Mouse (Mus musculus) forebrain, embryonic 12.5 days (tissue): Measurements from ENCODE around the gene Tgfbr3. TPM values are rescaled to one million over a fixed set of nuclear protein-coding genes. Genes with fewer than 3 reads are reported as not detected.

Experiments used
- ATAC-seq: fragments of 200-750 bp; cut with Nextera tagmentation; 2 replicates; pipeline ENCODE4 v1.8.0; 2017; ENCODE audit warnings: moderate TSS enrichment; ENCODE audit not compliant: low FRiP score
- H3K27ac ChIP-seq: fragments of 300-500 bp; sonication (generic); 2 replicates; pipeline ENCODE4 v1.5.1; 2016; ENCODE audit warnings: mild to moderate bottlenecking
- H3K27me3 ChIP-seq: fragments of 300-500 bp; sonication (generic); 2 replicates; pipeline ENCODE4 v1.6.1; 2016; ENCODE audit warnings: mild to moderate bottlenecking
- H3K36me3 ChIP-seq: fragments of 300-500 bp; sonication (generic); replicated peaks from 2 replicates; pipeline ENCODE4 v1.6.1; 2016; ENCODE audit warnings: mild to moderate bottlenecking
- H3K4me1 ChIP-seq: fragments of 300-500 bp; sonication (generic); 2 replicates; pipeline ENCODE4 v1.6.1; 2016
- H3K4me2 ChIP-seq: fragments of 300-500 bp; sonication (generic); 2 replicates; pipeline ENCODE4 v1.6.1; 2016; ENCODE audit warnings: mild to moderate bottlenecking, moderate library complexity
- H3K4me3 ChIP-seq: fragments of 300-500 bp; sonication (generic); replicated peaks from 2 replicates; pipeline ENCODE4 v1.5.1; 2016; ENCODE audit warnings: mild to moderate bottlenecking
- H3K9ac ChIP-seq: fragments of 300-500 bp; sonication (generic); 2 replicates; pipeline ENCODE4 v1.6.1; 2016; ENCODE audit warnings: mild to moderate bottlenecking
- H3K9me3 ChIP-seq: fragments of 300-500 bp; sonication (generic); 2 replicates; pipeline ENCODE4 v1.6.1; 2016
- WGBS: fragments of 180-500 bp; shearing (Covaris S2); methylation state at CpG from one replicate; pipeline ENCODE4 v1.1.7; 2016; 5-methylcytosine and 5-hydroxymethylcytosine counted together
- polyA plus RNA-seq: library from polyadenylated mRNA; unstranded; fragments of >200 nt; fragmentation: Nextera tagmentation; extraction: Ambion mirVana; gene quantifications from 2 replicates; pipeline ENCODE4 v1.2.1, GENCODE M21; 2016

Tgfbr3 gene
- polyA plus RNA-seq, 1 experiment from 2014 or later, result 5.7 TPM

DNA sequence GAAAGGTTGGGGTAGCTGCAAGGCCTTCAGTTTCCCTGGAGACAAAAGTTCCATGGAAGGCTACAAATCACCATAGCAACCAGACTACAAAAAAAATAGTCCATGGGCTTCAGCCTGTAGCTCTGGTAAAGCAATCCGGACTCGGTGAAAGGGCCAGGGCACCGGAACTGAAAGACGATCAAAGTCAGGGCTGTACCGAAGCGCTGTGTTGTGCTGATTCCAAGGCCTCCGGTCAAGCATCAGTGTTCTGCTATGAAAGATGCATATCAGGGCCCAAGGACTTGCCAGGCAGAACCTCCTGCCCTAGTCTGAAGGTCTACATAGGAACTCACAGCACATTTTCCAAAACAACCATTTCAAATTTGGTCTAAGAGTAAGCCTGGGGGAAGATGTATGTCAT is 97.1 kb downstream of the Tgfbr3 start:
- no peak overlapping the region for H3K4me2 ChIP-seq
- ATAC-seq, result no peak
- no peak overlapping the region for H3K9ac ChIP-seq
- WGBS, result 83% methylated on average over 7 of the region's 7 CpGs
- no peaks in the 10 kb centered on the region for H3K9me3 ChIP-seq
- no peak overlapping the region for H3K27ac ChIP-seq
- no peaks in the 10 kb centered on the region for H3K36me3 ChIP-seq
- peaks cover 4% of the 10 kb centered on the region; the same call in 1 of the 2 replicates for H3K4me1 ChIP-seq
- no peaks in the 10 kb centered on the region for H3K27me3 ChIP-seq
- H3K4me3 ChIP-seq, result no peak overlapping the region

DNA sequence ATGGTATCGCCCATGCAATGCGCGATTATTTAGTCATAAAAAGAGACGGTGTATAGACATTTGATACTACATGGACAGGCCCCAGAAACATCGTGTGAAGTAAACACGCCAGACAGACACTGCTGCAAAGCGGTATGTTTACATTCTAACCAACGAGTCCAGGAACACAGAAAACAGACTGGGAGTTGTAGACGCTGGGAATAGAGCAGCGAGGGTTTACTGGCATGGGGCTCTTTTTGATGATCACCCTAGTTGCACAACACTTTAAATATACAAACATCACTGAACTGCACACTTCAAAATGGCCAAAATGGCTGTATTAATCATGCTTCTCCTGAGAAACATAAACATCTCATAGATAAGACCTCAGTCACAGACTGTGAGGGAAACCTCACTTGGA is 100.9 kb downstream of the Tgfbr3 start:
- Histone ChIP-seq H3K9ac (no peak overlapping the region), H3K36me3 (no peaks in the 10 kb centered on the region), H3K4me1 (peaks cover 4% of the 10 kb centered on the region; the same call in 1 of the 2 replicates), H3K4me3 (no peak overlapping the region), H3K27me3 (no peaks in the 10 kb centered on the region), H3K27ac (no peak overlapping the region), H3K9me3 (no peaks in the 10 kb centered on the region), H3K4me2 (no peak overlapping the region)
- ATAC-seq, result no peak
- WGBS, result 89% methylated on average over 10 of the region's 10 CpGs

DNA sequence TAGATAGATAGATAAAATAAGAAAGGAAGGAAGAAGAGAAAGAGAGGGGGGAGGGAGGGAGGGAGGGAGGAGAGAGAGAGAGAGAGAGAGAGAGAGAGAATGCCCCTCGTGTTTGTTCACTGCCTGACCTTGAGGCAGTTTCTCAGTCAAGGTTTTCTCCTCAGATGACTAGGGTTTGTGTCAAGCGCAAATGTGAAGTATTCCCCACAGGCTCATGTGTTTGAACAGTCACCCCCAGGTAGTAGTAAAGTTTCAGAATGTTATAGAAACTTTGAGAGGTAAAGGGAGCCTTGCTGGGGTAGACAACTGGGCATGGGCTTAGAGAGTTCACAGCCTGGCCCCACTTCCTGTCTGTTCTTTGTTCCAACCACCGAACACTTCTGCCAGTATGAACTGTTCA is 103.2 kb downstream of the Tgfbr3 start:
- Histone ChIP-seq H3K27me3 (no peaks in the 10 kb centered on the region), H3K9ac (no peak overlapping the region), H3K36me3 (no peaks in the 10 kb centered on the region), H3K27ac (no peak overlapping the region), H3K4me1 (no peaks in the 10 kb centered on the region), H3K4me3 (no peak overlapping the region), H3K4me2 (no peak overlapping the region), H3K9me3 (no peaks in the 10 kb centered on the region)
- WGBS, result 89% methylated on average over 3 of the region's 3 CpGs
- no peak for ATAC-seq

DNA sequence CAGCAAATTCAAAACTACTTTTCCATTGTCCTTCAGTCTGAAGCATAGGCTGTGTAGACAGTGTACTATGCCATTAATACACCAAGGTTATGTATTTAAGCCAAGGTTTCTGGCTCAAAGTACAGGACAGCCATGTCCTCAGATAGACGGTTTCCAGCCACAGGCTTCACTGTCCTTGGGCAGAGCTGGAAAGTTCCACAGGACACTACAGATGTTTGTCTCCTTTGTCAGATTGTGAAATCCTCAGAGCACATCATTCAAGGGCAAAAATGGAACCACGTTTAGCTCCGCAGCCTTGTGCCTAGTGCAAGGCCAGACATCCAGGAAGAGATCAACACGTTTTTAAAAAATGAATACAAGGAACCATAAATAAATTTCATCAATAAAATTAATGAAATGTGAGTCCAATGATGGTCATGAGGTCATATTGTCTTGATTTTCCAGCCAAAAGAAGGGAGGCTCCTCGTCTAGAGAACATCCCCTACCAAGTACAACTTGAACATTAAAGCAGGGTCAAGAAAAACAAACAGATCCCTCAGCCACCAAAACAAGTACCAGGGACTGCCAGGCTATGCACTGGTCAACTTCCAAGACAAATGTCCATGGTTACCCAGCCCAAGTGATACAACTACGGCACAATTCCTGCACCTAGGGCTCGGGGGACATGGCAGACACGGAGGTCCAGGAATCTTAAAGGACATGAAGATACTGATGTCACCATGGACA is 105.1 kb downstream of the Tgfbr3 start:
- 92% methylated on average over 8 of the region's 8 CpGs for WGBS
- no peak overlapping the region for H3K4me3 ChIP-seq
- H3K36me3 ChIP-seq, result no peaks in the 10 kb centered on the region
- no peaks in the 10 kb centered on the region for H3K9me3 ChIP-seq
- H3K9ac ChIP-seq, result no peak overlapping the region
- no peaks in the 10 kb centered on the region for H3K4me1 ChIP-seq
- H3K27me3 ChIP-seq, result no peaks in the 10 kb centered on the region
- ATAC-seq, result no peak
- H3K4me2 ChIP-seq, result no peak overlapping the region
- no peak overlapping the region for H3K27ac ChIP-seq

DNA sequence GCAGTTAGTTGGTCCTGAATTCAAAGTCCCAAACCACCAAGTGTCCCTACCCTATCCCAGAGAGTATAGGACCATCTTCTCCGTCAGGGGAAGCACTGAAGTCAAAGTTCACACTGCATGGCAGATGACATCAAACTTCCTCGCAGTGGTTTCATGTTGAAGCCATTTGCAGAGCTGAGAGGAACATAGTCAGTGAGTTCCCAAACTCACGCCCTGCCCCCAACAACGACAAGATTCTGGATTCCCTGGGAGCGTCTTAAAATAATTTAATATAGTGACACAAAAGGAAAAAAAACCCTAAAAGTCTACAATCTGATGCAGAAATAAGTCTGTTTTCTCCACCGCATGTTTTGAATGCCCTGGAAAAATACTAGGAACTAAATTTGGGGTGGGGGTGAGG is 105.9 kb downstream of the Tgfbr3 start:
- no peaks in the 10 kb centered on the region for H3K9me3 ChIP-seq
- ATAC-seq, result no peak
- WGBS, result 87% methylated on average over 6 of the region's 6 CpGs

DNA sequence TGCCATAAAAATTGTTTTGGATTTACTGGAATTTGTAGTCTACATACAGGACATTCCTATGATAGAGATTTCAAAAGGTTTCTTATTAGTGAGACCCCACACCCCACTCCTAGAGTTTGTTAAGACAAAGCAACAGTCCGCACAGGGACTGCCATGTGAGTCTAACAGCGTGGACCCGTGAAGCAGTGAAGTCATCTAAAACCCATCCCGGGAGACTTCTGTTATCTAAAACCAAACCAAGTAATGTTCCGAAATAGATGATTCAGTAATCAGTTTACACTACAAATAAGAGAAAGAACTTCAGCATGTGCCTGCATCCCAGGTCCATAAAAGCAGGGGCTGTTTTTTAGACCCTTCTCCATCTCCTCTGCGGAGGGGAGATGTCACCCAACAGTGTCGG is 106.7 kb downstream of the Tgfbr3 start:
- no peak overlapping the region for H3K27ac ChIP-seq
- H3K9ac ChIP-seq, result no peak overlapping the region
- H3K9me3 ChIP-seq, result no peaks in the 10 kb centered on the region
- H3K4me1 ChIP-seq, result peaks cover 2% of the 10 kb centered on the region; the same call in 1 of the 2 replicates
- no peaks in the 10 kb centered on the region for H3K36me3 ChIP-seq
- no peak overlapping the region for H3K4me2 ChIP-seq
- no peaks in the 10 kb centered on the region for H3K27me3 ChIP-seq
- H3K4me3 ChIP-seq, result no peak overlapping the region
- no peak for ATAC-seq
- WGBS, result 95% methylated on average over 7 of the region's 7 CpGs

More for the DNA sequence above, 105.9 kb downstream of the Tgfbr3 start:
- no peaks in the 10 kb centered on the region for H3K27me3 ChIP-seq
- H3K27ac ChIP-seq, result no peak overlapping the region
- H3K4me3 ChIP-seq, result no peak overlapping the region
- H3K9ac ChIP-seq, result no peak overlapping the region
- no peaks in the 10 kb centered on the region for H3K36me3 ChIP-seq
- H3K4me1 ChIP-seq, result no peaks in the 10 kb centered on the region
- H3K4me2 ChIP-seq, result no peak overlapping the region

DNA sequence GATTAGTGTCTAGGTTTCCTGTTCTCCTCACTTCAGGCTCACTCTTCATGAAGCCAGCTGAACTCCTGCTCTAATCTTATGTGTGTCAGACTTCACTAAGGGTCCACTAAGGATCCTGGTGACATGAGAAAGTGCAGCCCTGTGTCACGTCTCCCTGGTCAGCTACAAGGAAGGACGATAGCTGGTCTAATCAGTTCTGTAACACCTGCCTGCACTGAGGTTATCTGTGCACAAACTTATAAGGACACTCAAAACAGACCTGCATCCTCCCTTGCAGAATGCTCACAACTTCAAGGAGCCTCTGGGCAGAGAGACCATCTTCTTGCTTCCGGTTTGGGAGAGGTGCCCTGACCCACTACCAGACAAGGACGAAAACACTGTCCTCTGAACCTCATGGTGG is 107.6 kb downstream of the Tgfbr3 start:
- Histone ChIP-seq H3K4me1 (peaks cover 10% of the 10 kb centered on the region), H3K27ac (no peak overlapping the region), H3K9me3 (no peaks in the 10 kb centered on the region), H3K9ac (no peak overlapping the region), H3K4me2 (no peak overlapping the region), H3K4me3 (no peak overlapping the region), H3K27me3 (no peaks in the 10 kb centered on the region), H3K36me3 (no peaks in the 10 kb centered on the region)
- WGBS, result 87% methylated on average over 4 of the region's 4 CpGs
- no peak for ATAC-seq

DNA sequence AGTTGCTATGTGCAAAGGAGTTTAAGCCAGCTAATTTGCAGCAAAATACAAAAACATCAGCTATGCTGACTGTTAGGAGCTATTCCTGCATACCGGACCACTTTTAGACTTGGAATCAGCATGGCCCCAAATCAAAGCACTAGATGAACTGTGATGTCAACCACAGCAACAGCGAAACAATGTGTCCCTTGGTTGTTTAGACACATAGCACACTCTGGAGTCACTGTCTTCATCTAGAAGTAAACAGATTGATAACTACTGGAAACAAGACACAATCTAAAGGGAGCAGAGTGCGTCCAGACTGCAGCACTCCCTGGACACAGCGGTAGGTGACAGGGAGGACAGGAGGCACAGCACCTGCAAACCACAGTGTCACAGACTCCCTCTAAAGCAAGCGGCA is 110.2 kb downstream of the Tgfbr3 start:
- Histone ChIP-seq H3K4me2 (no peak overlapping the region), H3K4me3 (no peak overlapping the region), H3K27ac (no peak overlapping the region), H3K4me1 (peaks cover 12% of the 10 kb centered on the region), H3K9me3 (no peaks in the 10 kb centered on the region), H3K36me3 (no peaks in the 10 kb centered on the region), H3K9ac (no peak overlapping the region), H3K27me3 (no peaks in the 10 kb centered on the region)
- 90% methylated on average over 5 of the region's 5 CpGs for WGBS
- no peak for ATAC-seq

DNA sequence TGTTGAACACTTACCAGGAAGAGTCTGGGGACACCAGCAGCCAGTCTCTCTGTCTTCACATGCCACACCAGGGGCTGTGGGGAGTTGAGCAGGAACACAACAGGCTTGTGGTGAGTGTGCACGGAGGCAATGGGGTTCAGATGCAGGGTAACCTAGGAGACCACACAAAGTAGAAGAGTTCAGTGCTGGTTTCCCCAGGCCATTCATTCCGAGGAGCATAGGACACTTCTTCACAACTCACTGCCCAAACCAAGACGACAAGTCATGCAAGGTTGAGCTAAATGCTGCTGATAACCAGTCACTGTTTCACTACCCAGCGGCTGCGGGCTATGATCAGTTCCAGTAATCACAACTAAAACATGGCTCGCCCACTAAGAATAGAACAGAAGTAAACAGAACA is 111.6 kb downstream of the Tgfbr3 start:
- no peak overlapping the region for H3K9ac ChIP-seq
- peaks cover 12% of the 10 kb centered on the region for H3K4me1 ChIP-seq
- H3K4me2 ChIP-seq, result no peak overlapping the region
- H3K9me3 ChIP-seq, result no peaks in the 10 kb centered on the region
- WGBS, result 54% methylated on average over 6 of the region's 6 CpGs
- no peak overlapping the region for H3K4me3 ChIP-seq
- no peaks in the 10 kb centered on the region for H3K36me3 ChIP-seq
- H3K27ac ChIP-seq, result no peak overlapping the region
- no peaks in the 10 kb centered on the region for H3K27me3 ChIP-seq
- ATAC-seq, result no peak

DNA sequence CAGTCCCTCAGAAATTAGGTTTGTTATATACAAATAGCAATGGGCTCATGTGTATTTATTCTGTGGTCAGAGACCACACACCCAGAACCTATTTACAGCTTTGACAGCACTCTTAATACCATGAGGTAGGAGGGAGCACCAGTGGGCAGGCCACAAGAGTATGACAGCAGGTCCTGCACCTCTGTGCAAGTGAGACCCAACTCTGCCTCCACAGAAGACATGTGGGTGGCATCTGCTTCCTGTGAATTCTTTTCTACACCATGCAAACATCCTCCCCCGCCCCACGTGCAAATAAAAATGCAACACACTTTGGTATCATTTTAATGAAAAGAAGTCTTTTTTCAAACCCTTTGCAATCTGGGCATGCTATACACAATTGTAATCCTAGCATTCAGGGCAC is 112.2 kb downstream of the Tgfbr3 start:
- ATAC-seq, result no peak
- H3K4me2 ChIP-seq, result no peak overlapping the region
- H3K27ac ChIP-seq, result no peak overlapping the region
- H3K27me3 ChIP-seq, result no peaks in the 10 kb centered on the region
- no peaks in the 10 kb centered on the region for H3K9me3 ChIP-seq
- peaks cover 12% of the 10 kb centered on the region for H3K4me1 ChIP-seq
- H3K36me3 ChIP-seq, result no peaks in the 10 kb centered on the region
- H3K9ac ChIP-seq, result no peak overlapping the region
- WGBS, result 64% methylated on average over 2 of the region's 2 CpGs
- H3K4me3 ChIP-seq, result no peak overlapping the region

DNA sequence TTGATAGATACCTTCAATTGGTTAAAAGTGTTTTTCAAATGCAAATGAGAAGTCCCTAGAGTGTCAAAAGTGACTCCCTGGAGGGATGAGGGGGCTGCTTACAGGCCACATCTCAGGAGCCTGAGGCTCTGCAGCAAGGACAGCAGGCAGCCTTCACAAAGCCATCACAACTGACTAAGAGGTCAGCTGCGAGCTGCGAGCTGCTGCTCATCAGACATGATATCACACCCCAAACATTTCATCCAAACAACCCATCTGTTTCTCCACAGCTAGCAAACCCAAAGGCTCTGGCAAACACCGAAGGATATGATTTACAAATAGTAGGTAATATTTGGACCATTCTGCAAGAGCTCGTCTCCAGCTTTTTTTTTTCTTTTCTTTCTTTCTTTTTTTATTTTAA is 112.6 kb downstream of the Tgfbr3 start:
- Histone ChIP-seq H3K4me1 (peaks cover 12% of the 10 kb centered on the region), H3K4me3 (no peak overlapping the region), H3K9ac (no peak overlapping the region), H3K27ac (no peak overlapping the region), H3K36me3 (no peaks in the 10 kb centered on the region), H3K27me3 (peaks cover 1% of the 10 kb centered on the region; the same call in 1 of the 2 replicates), H3K9me3 (no peaks in the 10 kb centered on the region), H3K4me2 (no peak overlapping the region)
- 36% methylated on average over 4 of the region's 4 CpGs for WGBS
- no peak for ATAC-seq

DNA sequence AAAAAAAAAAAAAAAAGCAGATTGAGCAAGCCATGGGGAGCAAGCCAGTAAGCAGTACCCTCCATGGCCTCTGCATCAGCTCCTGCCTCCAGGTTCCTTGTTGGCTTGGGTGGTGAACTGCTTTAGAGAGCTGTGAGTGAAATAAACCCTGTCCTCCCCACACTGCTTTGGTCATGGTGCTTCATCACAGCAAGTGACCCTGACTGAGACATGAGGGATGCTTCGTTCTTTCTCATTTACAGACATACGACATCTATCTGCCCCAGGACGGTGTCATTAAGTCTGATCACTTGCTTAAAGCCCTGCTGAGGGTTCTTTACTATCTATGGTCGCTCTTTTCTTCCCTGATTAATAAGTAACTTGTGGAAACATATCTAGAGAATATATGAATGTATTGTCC is 113.2 kb downstream of the Tgfbr3 start:
- no peak overlapping the region for H3K27ac ChIP-seq
- no peak overlapping the region for H3K9ac ChIP-seq
- H3K4me1 ChIP-seq, result peaks cover 12% of the 10 kb centered on the region
- H3K9me3 ChIP-seq, result no peaks in the 10 kb centered on the region
- H3K27me3 ChIP-seq, result peaks cover 5% of the 10 kb centered on the region; the same call in 1 of the 2 replicates
- no peak overlapping the region for H3K4me3 ChIP-seq
- no peak for ATAC-seq
- no peak overlapping the region for H3K4me2 ChIP-seq
- no peaks in the 10 kb centered on the region for H3K36me3 ChIP-seq
- 87% methylated on average over 4 of the region's 4 CpGs for WGBS

DNA sequence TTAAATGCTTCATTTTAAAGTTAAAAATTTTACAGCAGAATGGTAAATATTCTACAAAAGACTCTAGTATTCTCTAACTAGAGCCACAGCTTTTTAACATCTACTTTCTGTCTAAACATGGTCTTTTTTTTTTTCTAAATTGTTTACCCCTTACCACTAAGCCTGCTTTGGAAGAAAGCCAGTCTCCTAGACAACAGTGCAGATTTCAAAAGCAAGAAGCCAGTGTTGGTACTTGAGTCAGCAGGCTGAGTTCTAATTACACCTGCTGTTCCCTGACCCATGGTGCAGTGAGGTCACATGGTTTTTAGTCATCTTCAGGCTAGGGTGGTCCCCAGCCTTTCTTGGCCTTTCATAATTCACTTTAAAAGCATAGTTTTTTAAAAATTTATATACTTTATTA is 115.2 kb downstream of the Tgfbr3 start:
- H3K9me3 ChIP-seq, result no peaks in the 10 kb centered on the region
- H3K36me3 ChIP-seq, result no peaks in the 10 kb centered on the region
- H3K4me1 ChIP-seq, result peaks cover 16% of the 10 kb centered on the region
- H3K27me3 ChIP-seq, result peaks cover 5% of the 10 kb centered on the region; the same call in 1 of the 2 replicates
- H3K27ac ChIP-seq, result no peak overlapping the region
- H3K4me3 ChIP-seq, result no peak overlapping the region
- ATAC-seq, result no peak
- H3K9ac ChIP-seq, result no peak overlapping the region
- no peak overlapping the region for H3K4me2 ChIP-seq
